Mouse (Mus musculus): ENCODE measurements around the gene Ccdc93. TPM values are rescaled to one million over a fixed set of nuclear protein-coding genes. Genes with fewer than 3 reads are reported as not detected.

Gene Ccdc93
- 11.4 and 12.2 TPM in 2 replicates for polyA plus RNA-seq (2015; fragmentation: Nextera tagmentation; extraction: Ambion mirVana)

- peaks cover 8% of the 10 kb centered on the region for H3K36me3 ChIP-seq
- H3K27ac ChIP-seq: no peak within 1 kb of the TSS
- H3K4me3 ChIP-seq (replicated peaks): peak within 1 kb of the TSS; percentile 73
- H3K4me2 ChIP-seq (replicated peaks): peak within 1 kb of the TSS; percentile 98
- H3K9me3 ChIP-seq: no peaks in the 10 kb centered on the region
- peak within 1 kb of the TSS; percentile 86 for H3K9ac ChIP-seq (replicated peaks)
- ATAC-seq: peak; percentile 94
- H3K27me3 ChIP-seq: no peaks in the 10 kb centered on the region
- peaks cover 25% of the 10 kb centered on the region for H3K4me1 ChIP-seq (replicated peaks)
- under 1% methylated on average over 47 of the region's 47 CpGs for whole genome bisulfite sequencing
These were observed at the start of gene Ccdc93 for GRCm38 (mm10) chr1:121430938-121431928. Gene Ccdc93 (plus strand): TSS chr1:121431049.

GRCm38 (mm10) chr1:121381562-121381961 is 49.3 kb upstream of the Ccdc93 start:
- 62% methylated on average over 3 of the region's 3 CpGs for WGBS
- Histone ChIP-seq H3K9ac (replicated peaks) (no peak overlapping the region), H3K9me3 (no peaks in the 10 kb centered on the region), H3K27ac (no peak overlapping the region), H3K4me3 (replicated peaks) (no peak overlapping the region), H3K4me1 (replicated peaks) (no peaks in the 10 kb centered on the region), H3K4me2 (replicated peaks) (no peak overlapping the region), H3K36me3 (no peaks in the 10 kb centered on the region), H3K27me3 (no peaks in the 10 kb centered on the region)
- ATAC-seq: no peak

DNA sequence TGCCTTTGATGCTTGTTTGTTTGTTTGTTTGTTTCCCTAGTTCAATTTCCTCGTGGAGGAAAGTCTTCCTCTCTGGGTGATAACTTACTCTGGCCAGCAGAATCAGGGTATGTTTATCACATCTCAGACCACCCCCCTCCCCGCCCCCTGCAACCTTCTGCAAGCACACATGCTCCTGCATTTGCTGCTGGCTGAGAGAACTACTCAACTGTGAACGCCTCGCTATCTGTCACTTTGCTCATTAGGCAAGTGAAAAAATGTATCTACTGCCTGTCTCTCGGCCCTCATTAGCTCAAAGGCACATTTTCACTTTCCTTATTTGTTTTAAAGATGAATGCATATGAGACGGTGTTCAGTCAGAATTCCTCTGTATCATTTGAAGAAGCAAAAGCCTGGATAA is 42.5 kb upstream of the Ccdc93 start:
- ATAC-seq: no peak

DNA sequence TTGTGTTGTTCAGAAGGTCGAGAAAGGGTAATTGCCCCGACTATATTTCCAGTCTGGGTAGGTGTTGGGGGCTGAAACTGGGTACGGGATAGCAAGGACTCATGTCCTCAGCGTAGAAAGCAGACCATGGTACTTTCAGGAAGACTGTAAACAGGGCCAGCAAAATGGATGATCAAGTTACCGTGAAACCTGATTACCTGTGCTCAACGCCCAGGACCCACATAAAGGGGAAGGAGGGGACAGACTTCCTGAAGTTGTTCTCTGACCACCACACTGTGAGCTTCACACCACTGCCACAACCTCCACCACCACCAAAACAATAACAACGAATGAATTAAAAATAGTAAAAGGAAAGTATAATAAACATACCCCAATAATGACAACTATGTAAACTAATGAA is 42.1 kb upstream of the Ccdc93 start:
- no peaks in the 10 kb centered on the region for H3K9me3 ChIP-seq
- H3K4me3 ChIP-seq (replicated peaks): no peak overlapping the region
- H3K4me1 ChIP-seq (replicated peaks): peaks cover 26% of the 10 kb centered on the region
- WGBS: 46% methylated on average over 7 of the region's 7 CpGs
- ATAC-seq: no peak
- no peak overlapping the region for H3K4me2 ChIP-seq (replicated peaks)
- H3K27ac ChIP-seq: no peak overlapping the region
- H3K9ac ChIP-seq (replicated peaks): no peak overlapping the region
- H3K27me3 ChIP-seq: no peaks in the 10 kb centered on the region
- H3K36me3 ChIP-seq: no peaks in the 10 kb centered on the region

More for the DNA sequence above, 42.5 kb upstream of the Ccdc93 start:
- H3K36me3 ChIP-seq: no peaks in the 10 kb centered on the region
- H3K9ac ChIP-seq (replicated peaks): no peak overlapping the region
- H3K27me3 ChIP-seq: no peaks in the 10 kb centered on the region
- WGBS: 30% methylated on average over 6 of the region's 6 CpGs
- H3K4me2 ChIP-seq (replicated peaks): no peak overlapping the region
- H3K27ac ChIP-seq: no peak overlapping the region
- H3K9me3 ChIP-seq: no peaks in the 10 kb centered on the region
- peaks cover 26% of the 10 kb centered on the region for H3K4me1 ChIP-seq (replicated peaks)
- no peak overlapping the region for H3K4me3 ChIP-seq (replicated peaks)

DNA sequence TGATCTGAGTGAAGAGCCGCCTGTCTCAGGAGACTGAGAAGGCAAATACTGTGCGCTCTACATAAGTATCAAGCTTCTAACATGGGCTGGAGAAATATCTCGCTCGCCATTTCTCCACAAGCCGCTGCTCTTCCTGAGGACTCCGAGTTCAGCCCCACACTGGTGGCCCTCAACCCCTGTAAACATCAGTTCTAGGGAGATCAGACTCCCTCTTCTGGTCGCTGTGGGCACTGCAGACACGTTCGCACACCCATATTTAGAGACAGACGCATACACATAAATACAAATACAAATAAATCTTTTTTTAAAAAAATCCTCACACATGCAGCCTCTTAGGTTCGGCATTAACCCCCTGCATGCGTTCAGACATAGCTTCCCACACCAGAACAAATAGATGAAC is 41.3 kb upstream of the Ccdc93 start:
- H3K27me3 ChIP-seq: no peaks in the 10 kb centered on the region
- no peaks in the 10 kb centered on the region for H3K9me3 ChIP-seq
- 82% methylated on average over 12 of the region's 12 CpGs for WGBS
- peak; percentile 49 for ATAC-seq
- H3K4me3 ChIP-seq (replicated peaks): no peak overlapping the region
- H3K4me1 ChIP-seq (replicated peaks): peaks cover 29% of the 10 kb centered on the region
- no peak overlapping the region for H3K4me2 ChIP-seq (replicated peaks)
- H3K36me3 ChIP-seq: no peaks in the 10 kb centered on the region
- no peak overlapping the region for H3K9ac ChIP-seq (replicated peaks)
- H3K27ac ChIP-seq: no peak overlapping the region

- Histone ChIP-seq H3K9me3 (no peaks in the 10 kb centered on the region), H3K4me3 (replicated peaks) (no peak overlapping the region), H3K4me2 (replicated peaks) (no peak overlapping the region), H3K9ac (replicated peaks) (no peak overlapping the region), H3K4me1 (replicated peaks) (peaks cover 32% of the 10 kb centered on the region), H3K27me3 (no peaks in the 10 kb centered on the region), H3K27ac (no peak overlapping the region), H3K36me3 (no peaks in the 10 kb centered on the region)
- peak; percentile 53; the same call in 1 of the 2 replicates for ATAC-seq
- 43% methylated on average over 5 of the region's 5 CpGs for WGBS
These were observed 40.8 kb upstream of the Ccdc93 start for GRCm38 (mm10) chr1:121390003-121390402.

DNA sequence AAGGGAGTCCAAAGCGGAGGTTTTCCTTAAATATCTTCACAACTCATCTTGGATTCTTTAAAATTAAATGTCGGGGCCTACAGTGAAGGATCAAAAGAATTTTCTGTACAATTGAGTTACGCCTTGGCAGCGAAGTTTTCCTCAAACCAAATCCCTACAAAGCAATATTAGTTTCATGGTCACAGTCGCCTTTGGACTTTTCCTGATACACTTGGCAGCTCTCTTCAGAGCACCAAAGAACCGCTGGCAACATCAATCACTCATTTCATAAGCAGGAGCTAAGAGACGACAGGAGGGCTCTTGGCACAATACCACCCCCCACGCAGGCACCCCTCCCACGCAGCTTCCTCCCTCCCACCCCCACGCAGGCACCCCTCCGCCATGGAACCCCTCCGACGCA is 40.4 kb upstream of the Ccdc93 start:
- Histone ChIP-seq H3K9me3 (no peaks in the 10 kb centered on the region), H3K4me3 (replicated peaks) (no peak overlapping the region), H3K36me3 (no peaks in the 10 kb centered on the region), H3K4me2 (replicated peaks) (peak overlapping the region; percentile 22), H3K9ac (replicated peaks) (no peak overlapping the region), H3K4me1 (replicated peaks) (peaks cover 34% of the 10 kb centered on the region), H3K27ac (no peak overlapping the region), H3K27me3 (no peaks in the 10 kb centered on the region)
- ATAC-seq: no peak
- WGBS: 51% methylated on average over 13 of the region's 13 CpGs

DNA sequence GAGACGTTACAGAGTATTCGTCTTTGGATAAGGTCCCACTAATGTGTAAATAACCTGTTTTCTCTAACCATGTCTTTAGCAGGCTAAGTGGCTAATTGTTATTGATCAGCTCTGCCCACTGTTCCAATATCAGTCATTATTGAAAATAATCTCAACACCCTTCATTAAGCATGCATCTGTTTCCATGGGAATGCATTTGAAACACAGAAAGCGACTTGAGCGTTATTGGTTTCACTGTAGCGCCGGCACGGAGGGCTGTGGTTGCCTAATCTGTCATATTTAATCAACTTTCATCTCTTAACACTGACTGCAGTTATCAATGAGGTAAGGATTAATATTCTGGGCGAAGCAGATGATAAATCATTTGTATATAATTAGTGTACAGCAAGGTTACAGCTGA is 40.0 kb upstream of the Ccdc93 start:
- Histone ChIP-seq H3K36me3 (no peaks in the 10 kb centered on the region), H3K27ac (no peak overlapping the region), H3K4me1 (replicated peaks) (peaks cover 34% of the 10 kb centered on the region), H3K9me3 (no peaks in the 10 kb centered on the region), H3K9ac (replicated peaks) (no peak overlapping the region), H3K27me3 (no peaks in the 10 kb centered on the region), H3K4me2 (replicated peaks) (peak overlapping the region; percentile 22), H3K4me3 (replicated peaks) (no peak overlapping the region)
- no peak for ATAC-seq
- 62% methylated on average over 8 of the region's 8 CpGs for WGBS

- no peak for ATAC-seq
These were observed 37.7 kb upstream of the Ccdc93 start for GRCm38 (mm10) chr1:121393117-121393516.

DNA sequence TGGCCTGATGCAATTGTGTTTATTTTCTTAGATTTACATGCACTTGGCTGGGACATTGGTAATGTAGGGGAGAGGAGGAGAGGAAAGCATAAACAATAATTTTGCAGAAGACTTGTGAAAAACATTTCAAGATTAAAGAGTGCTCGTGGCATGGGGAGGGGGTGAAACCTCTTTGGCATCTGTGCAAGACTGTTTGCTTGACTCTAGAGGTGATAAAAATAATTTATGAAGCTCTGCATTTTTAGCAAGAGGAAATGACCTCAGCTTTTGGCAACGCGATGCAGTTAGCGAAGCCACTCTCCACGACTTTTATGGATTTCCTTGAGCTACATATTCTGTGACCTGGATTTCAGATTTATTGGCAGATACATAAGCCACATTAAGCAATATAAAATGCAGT is 36.1 kb upstream of the Ccdc93 start:
- ATAC-seq: no peak
- WGBS: 77% methylated on average over 5 of the region's 5 CpGs
- H3K27me3 ChIP-seq: no peaks in the 10 kb centered on the region
- H3K27ac ChIP-seq: no peak overlapping the region
- peaks cover 38% of the 10 kb centered on the region for H3K4me1 ChIP-seq (replicated peaks)
- H3K36me3 ChIP-seq: no peaks in the 10 kb centered on the region
- H3K9ac ChIP-seq (replicated peaks): no peak overlapping the region
- no peak overlapping the region for H3K4me2 ChIP-seq (replicated peaks)
- H3K4me3 ChIP-seq (replicated peaks): no peak overlapping the region
- H3K9me3 ChIP-seq: no peaks in the 10 kb centered on the region

More at GRCm38 (mm10) chr1:121393117-121393516, 37.7 kb upstream of the Ccdc93 start:
- Histone ChIP-seq H3K27ac (no peak overlapping the region), H3K27me3 (no peaks in the 10 kb centered on the region), H3K9me3 (no peaks in the 10 kb centered on the region), H3K9ac (replicated peaks) (no peak overlapping the region), H3K36me3 (no peaks in the 10 kb centered on the region), H3K4me2 (replicated peaks) (no peak overlapping the region), H3K4me1 (replicated peaks) (peaks cover 31% of the 10 kb centered on the region), H3K4me3 (replicated peaks) (no peak overlapping the region)
- 83% methylated on average over 2 of the region's 2 CpGs for WGBS

GRCm38 (mm10) chr1:121396501-121396900 is 34.3 kb upstream of the Ccdc93 start:
- Histone ChIP-seq H3K4me1 (replicated peaks) (peaks cover 34% of the 10 kb centered on the region), H3K9me3 (no peaks in the 10 kb centered on the region), H3K4me3 (replicated peaks) (no peak overlapping the region), H3K27me3 (no peaks in the 10 kb centered on the region), H3K4me2 (replicated peaks) (no peak overlapping the region), H3K36me3 (no peaks in the 10 kb centered on the region), H3K27ac (no peak overlapping the region), H3K9ac (replicated peaks) (no peak overlapping the region)
- WGBS: 81% methylated on average over 4 of the region's 4 CpGs
- ATAC-seq: no peak

GRCm38 (mm10) chr1:121398231-121398630 is 32.6 kb upstream of the Ccdc93 start:
- no peak overlapping the region for H3K9ac ChIP-seq (replicated peaks)
- H3K4me1 ChIP-seq (replicated peaks): peaks cover 24% of the 10 kb centered on the region
- H3K27ac ChIP-seq: no peak overlapping the region
- no peak overlapping the region for H3K4me3 ChIP-seq (replicated peaks)
- no peaks in the 10 kb centered on the region for H3K36me3 ChIP-seq
- no peaks in the 10 kb centered on the region for H3K9me3 ChIP-seq
- ATAC-seq: no peak
- WGBS: 85% methylated on average over 4 of the region's 4 CpGs
- H3K4me2 ChIP-seq (replicated peaks): no peak overlapping the region
- no peaks in the 10 kb centered on the region for H3K27me3 ChIP-seq
